Mouse (Mus musculus): Measurements from ENCODE around the gene Slc39a11. TPM values are rescaled to one million over a fixed set of nuclear protein-coding genes. Genes with fewer than 3 reads are reported as not detected.

Gene Slc39a11
- polyA plus RNA-seq, 1 experiment, result 32.4 TPM

DNA sequence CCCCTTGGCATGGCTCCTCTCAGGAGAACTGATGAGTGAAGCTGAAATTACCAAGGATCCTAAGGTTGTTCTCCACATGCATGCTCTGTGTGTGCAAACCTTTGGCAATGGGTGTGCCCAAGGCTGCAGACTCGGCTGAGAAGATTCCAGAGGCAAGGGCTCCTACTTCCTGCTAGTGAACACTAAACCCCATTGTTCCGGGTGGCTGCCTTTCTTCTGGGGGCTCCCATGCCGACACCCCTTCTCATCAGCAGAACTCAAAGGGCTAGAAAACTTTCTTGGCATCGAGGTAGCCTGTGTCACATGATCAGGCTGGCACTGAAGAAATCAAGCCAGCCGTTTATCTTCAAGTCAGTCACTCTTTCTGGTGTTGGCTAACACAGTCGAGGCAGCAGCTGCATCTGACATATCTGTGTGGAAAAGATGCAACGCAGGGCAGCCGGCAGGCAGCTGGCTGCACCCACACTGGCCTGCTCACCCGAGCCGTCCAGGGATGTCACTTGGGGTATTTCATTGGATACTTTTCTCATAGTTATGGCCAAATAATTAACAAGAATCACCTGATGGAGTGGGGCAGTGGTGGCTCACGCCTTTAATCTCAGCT lies 145.3 kb downstream of the Slc39a11 start:
- TF ChIP-seq POLR2A (IDR thresholded peaks at IDR 0.05; ENCODE audit: low read depth, low read length) (no peak), CTCF (IDR thresholded peaks at IDR 0.05; ENCODE audit: extremely low read depth, insufficient read length, insufficient replicate concordance, low read depth, low read length) (no peak)
- 29% methylated on average over 11 of the region's 11 CpGs for WGBS
- peak overlapping the region; percentile 44; the same call in 1 of the 2 replicates for H3K27ac ChIP-seq (ENCODE audit: insufficient read depth, low read depth, low read length)
- no peaks in the 10 kb centered on the region for H3K36me3 ChIP-seq (ENCODE audit: control insufficient read depth, insufficient read depth, low read length)
- H3K4me3 ChIP-seq (ENCODE audit: low read depth, low read length), result no peak overlapping the region
- H3K4me1 ChIP-seq (ENCODE audit: control insufficient read depth, insufficient read depth, insufficient read length, low read length), result peaks cover 21% of the 10 kb centered on the region
- H3K27me3 ChIP-seq (ENCODE audit: control insufficient read depth, insufficient read depth, low read length), result no peaks in the 10 kb centered on the region

DNA sequence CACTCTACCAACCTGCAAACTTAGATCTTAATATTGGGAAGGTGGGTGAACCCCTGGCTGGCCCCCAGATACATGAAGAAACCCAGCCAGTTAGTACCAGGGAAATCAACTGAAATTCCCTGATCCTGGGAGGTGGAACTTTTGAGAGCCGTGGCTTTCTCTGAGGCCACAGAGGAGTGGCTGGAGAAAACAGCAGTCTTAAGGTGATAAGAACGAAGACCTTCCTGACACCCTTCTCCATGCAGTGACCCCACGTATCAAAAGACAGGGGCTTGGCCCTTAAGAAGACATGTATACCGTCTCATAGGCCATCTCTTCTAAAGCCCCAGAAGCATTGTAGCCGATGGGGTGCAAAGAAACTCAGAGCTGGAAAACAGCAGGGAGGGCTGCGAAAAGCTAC lies 146.9 kb downstream of the Slc39a11 start:
- Histone ChIP-seq H3K36me3 (ENCODE audit: control insufficient read depth, insufficient read depth, low read length) (no peaks in the 10 kb centered on the region), H3K4me1 (ENCODE audit: control insufficient read depth, insufficient read depth, insufficient read length, low read length) (peaks cover 21% of the 10 kb centered on the region), H3K4me3 (ENCODE audit: low read depth, low read length) (no peak overlapping the region), H3K27ac (ENCODE audit: insufficient read depth, low read depth, low read length) (no peak overlapping the region), H3K27me3 (ENCODE audit: control insufficient read depth, insufficient read depth, low read length) (no peaks in the 10 kb centered on the region)
- WGBS, result 44% methylated on average over 6 of the region's 6 CpGs
- TF ChIP-seq CTCF (IDR thresholded peaks at IDR 0.05; ENCODE audit: extremely low read depth, insufficient read length, insufficient replicate concordance, low read depth, low read length), result no peak

- TF ChIP-seq POLR2A (IDR thresholded peaks at IDR 0.05; ENCODE audit: low read depth, low read length), result no peak
- TF ChIP-seq CTCF (IDR thresholded peaks at IDR 0.05; ENCODE audit: extremely low read depth, insufficient read length, insufficient replicate concordance, low read depth, low read length), result no peak
- Histone ChIP-seq H3K4me3 (ENCODE audit: low read depth, low read length) (no peak overlapping the region), H3K36me3 (ENCODE audit: control insufficient read depth, insufficient read depth, low read length) (no peaks in the 10 kb centered on the region), H3K4me1 (ENCODE audit: control insufficient read depth, insufficient read depth, insufficient read length, low read length) (peaks cover 18% of the 10 kb centered on the region), H3K27ac (ENCODE audit: insufficient read depth, low read depth, low read length) (no peak overlapping the region), H3K27me3 (ENCODE audit: control insufficient read depth, insufficient read depth, low read length) (no peaks in the 10 kb centered on the region)
- 92% methylated on average over 20 of the region's 20 CpGs for WGBS
Measured at GRCm38 (mm10) chr11:113500631-113501305, 149.1 kb downstream of the Slc39a11 start.

GRCm38 (mm10) chr11:113498889-113499288 lies 151.0 kb downstream of the Slc39a11 start:
- Histone ChIP-seq H3K36me3 (ENCODE audit: control insufficient read depth, insufficient read depth, low read length) (no peaks in the 10 kb centered on the region), H3K27me3 (ENCODE audit: control insufficient read depth, insufficient read depth, low read length) (no peaks in the 10 kb centered on the region), H3K4me1 (ENCODE audit: control insufficient read depth, insufficient read depth, insufficient read length, low read length) (peaks cover 5% of the 10 kb centered on the region), H3K4me3 (ENCODE audit: low read depth, low read length) (no peak overlapping the region), H3K27ac (ENCODE audit: insufficient read depth, low read depth, low read length) (no peak overlapping the region)
- WGBS, result 56% methylated on average over 9 of the region's 9 CpGs
- TF ChIP-seq POLR2A (IDR thresholded peaks at IDR 0.05; ENCODE audit: low read depth, low read length), result no peak
- peak; percentile 68; the same call in 1 of the 2 replicates for TF ChIP-seq CTCF (IDR thresholded peaks at IDR 0.05; ENCODE audit: extremely low read depth, insufficient read length, insufficient replicate concordance, low read depth, low read length)

- WGBS, result 93% methylated on average over 12 of the region's 12 CpGs
- TF ChIP-seq CTCF (IDR thresholded peaks at IDR 0.05; ENCODE audit: extremely low read depth, insufficient read length, insufficient replicate concordance, low read depth, low read length) (no peak), POLR2A (IDR thresholded peaks at IDR 0.05; ENCODE audit: low read depth, low read length) (no peak)
- Histone ChIP-seq H3K4me1 (ENCODE audit: control insufficient read depth, insufficient read depth, insufficient read length, low read length) (peaks cover 4% of the 10 kb centered on the region; the same call in 1 of the 2 replicates), H3K36me3 (ENCODE audit: control insufficient read depth, insufficient read depth, low read length) (no peaks in the 10 kb centered on the region), H3K27me3 (ENCODE audit: control insufficient read depth, insufficient read depth, low read length) (no peaks in the 10 kb centered on the region), H3K27ac (ENCODE audit: insufficient read depth, low read depth, low read length) (no peak overlapping the region), H3K4me3 (ENCODE audit: low read depth, low read length) (no peak overlapping the region)
Measured at GRCm38 (mm10) chr11:113494021-113494546, 155.8 kb downstream of the Slc39a11 start.

DNA sequence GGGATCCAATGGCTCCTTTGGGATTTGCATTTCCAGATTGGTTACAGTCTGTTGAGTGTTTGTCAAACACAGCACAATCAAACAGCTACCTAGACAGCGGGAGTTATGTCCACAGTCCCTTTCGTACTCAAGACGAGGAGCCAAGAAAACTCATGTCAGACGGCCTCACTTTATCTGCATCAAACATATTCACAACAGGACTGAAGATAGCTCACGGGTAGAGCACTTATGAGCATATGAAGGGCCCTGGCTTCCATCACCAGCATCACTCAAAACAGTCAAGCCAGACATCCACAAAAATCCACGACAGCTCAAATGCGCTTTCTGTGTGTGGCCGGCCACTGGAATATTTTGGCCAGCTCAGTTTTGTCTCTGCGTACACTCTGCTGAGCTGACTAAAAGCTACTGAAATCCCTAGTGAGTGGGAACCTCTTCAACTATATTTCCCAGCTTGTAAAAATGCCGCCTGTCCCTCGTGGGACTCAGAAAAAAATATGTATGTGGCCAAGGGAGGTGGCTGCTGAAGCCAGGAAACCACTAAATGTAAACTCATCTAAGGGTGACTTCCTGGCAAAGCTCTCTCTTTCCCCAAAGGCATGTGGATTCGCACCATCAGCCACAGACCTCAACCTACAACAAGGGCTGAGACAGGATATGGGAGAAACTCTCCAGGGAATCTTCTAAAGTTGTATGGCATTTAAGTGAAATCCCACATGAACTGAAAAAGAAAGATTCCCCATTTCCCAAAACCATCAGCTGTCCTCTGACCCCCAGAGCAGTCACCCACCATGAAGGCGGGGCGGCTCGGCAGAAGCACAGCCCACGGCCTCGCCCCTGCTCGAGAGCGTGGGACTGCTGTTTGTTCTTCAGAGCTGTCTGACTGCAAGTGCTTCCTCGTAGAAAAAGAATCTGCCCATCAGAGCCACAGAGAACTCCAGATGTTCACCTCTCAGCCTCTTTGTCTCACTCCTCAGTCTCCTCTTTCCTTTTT lies 159.1 kb downstream of the Slc39a11 start:
- WGBS, result 68% methylated on average over 20 of the region's 20 CpGs
- Histone ChIP-seq H3K27me3 (ENCODE audit: control insufficient read depth, insufficient read depth, low read length) (no peaks in the 10 kb centered on the region), H3K4me3 (ENCODE audit: low read depth, low read length) (no peak overlapping the region), H3K36me3 (ENCODE audit: control insufficient read depth, insufficient read depth, low read length) (no peaks in the 10 kb centered on the region), H3K27ac (ENCODE audit: insufficient read depth, low read depth, low read length) (no peak overlapping the region), H3K4me1 (ENCODE audit: control insufficient read depth, insufficient read depth, insufficient read length, low read length) (peaks cover 15% of the 10 kb centered on the region)
- no peak for TF ChIP-seq CTCF (IDR thresholded peaks at IDR 0.05; ENCODE audit: extremely low read depth, insufficient read length, insufficient replicate concordance, low read depth, low read length)
- TF ChIP-seq POLR2A (IDR thresholded peaks at IDR 0.05; ENCODE audit: low read depth, low read length), result no peak

Data from small intestine, adult 2 months (tissue).